Mouse (Mus musculus) regulatory T cell (primary cell): ENCODE data around the gene Aco1.

Experiments used
- in situ Hi-C: fragments of 300-600 bp; cut with MboI, MseI; formaldehyde crosslinking; loops from one replicate; pipeline ENCODE4 v1.15.1; 2025; ENCODE audit warnings: high pct_unique_total_duplicates

Gene Aco1

GRCm38 (mm10) chr4:40207701-40208100 lies 64.8 kb downstream of the Aco1 start:
- in situ Hi-C loops, result no loop called here

DNA sequence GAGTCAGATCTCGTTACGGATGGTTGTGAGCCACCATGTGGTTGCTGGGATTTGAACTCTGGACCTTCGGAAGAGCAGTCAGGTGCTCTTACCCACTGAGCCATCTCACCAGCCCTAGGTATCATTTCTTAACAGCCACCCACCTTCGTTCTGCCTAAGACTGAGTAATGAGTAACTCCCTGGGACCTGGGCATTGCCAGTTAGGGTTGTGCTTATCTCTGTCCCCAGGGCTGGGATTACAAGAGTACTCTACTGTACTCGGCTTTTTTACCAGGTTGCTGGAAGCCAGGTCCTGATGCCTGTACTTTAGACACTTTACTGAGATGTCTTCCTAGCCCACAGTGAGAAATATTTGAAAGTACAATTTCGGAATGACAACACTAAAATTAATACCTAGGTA lies 69.3 kb downstream of the Aco1 start:
- in situ Hi-C loops, result loop anchor here (10.0 kb wide), 1 partner anchor 657 kb away; no protein-coding TSS in a partner anchor

- in situ Hi-C loops, result loop anchor here (10.0 kb wide), 1 partner anchor 663 kb away; no protein-coding TSS in a partner anchor
These were observed 75.0 kb downstream of the Aco1 start for GRCm38 (mm10) chr4:40217910-40218309.

DNA sequence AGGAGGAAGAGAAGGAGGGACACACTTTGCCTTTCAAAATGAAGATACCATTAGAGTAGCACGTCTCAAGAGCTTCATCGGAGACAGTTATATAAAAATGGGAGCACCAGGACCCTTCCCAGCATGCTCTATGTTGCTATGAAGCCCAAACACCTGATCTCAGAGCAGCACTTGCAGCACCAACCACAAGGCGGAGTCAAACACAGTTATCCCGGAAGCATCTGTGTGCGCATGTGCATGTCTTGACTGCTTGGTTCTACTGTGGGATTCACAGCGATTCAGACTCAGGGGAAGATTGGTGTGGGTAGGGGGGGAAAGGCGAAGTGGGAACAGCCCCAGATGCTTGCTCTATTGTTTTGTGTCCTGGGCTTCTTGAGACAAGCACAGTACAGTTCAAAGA lies 75.5 kb downstream of the Aco1 start:
- in situ Hi-C loops, result loop anchor here (10.0 kb wide), 1 partner anchor 664 kb away; no protein-coding TSS in a partner anchor

- in situ Hi-C loops, result no loop called here
These were observed 77.6 kb downstream of the Aco1 start for GRCm38 (mm10) chr4:40220437-40220836.

DNA sequence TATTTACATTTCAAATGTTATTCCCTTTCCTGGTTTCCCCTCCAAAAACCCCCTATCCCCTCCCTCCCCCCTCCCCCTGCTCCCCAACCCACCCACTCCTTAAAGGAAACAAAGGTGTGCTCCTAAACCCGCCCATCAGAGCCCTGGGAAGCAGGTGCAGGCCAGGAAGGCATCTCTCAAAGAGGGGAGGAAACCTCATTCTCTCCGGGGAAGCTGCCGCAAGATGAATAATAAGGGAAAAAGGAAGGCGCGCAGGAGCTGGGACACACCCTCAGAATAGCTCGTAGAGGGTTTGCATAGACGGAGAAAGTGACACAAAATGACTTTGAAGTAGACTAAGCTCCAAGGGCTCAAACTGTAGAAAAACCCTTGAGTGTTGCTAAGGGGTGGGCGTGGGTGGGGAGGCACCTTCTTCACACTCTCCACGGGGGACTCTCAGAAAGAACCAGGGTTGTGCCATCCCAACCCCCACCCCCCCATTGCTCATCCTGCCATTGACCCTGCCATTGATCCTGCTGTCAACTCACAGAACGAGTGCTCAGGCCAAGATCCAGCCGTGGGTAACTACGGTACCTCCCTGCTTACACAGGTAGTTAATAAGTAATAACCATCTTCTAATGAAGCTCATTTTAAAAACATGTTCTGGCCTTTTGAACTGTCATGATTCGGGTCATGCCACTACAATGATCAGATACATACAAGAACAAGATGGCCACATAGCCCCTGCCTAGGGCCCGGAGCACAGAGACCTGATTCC lies 78.3 kb downstream of the Aco1 start:
- in situ Hi-C loops, result no loop called here

- in situ Hi-C loops, result no loop called here
These were observed 79.2 kb downstream of the Aco1 start for GRCm38 (mm10) chr4:40221876-40222585.

GRCm38 (mm10) chr4:40226095-40226494 lies 83.2 kb downstream of the Aco1 start:
- in situ Hi-C loops, result no loop called here

GRCm38 (mm10) chr4:40227131-40227530 lies 84.2 kb downstream of the Aco1 start:
- in situ Hi-C loops, result no loop called here

DNA sequence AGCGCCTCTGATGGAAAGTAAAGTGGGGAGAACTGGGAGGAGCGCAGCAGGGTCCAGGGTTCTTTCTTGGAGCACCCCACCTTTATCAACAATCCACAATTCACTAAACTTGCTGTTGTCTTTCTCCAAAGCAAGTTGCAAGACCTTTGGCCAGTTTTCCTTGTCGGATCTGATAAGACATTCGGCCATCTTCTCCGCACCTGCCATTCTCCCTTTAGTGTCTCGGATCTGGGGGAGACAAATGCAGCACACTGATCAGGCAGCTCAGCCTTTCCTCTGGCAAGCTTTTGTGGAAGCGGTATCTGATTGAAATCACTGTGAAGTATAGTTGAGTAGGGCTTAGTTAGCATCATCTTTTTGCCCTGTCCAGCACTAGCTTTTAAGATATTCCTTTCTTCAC lies 85.0 kb downstream of the Aco1 start:
- in situ Hi-C loops, result no loop called here

- in situ Hi-C loops, result loop anchor here (5.0 kb wide), 1 partner anchor 53 kb away; no protein-coding TSS in a partner anchor
These were observed 86.8 kb downstream of the Aco1 start for GRCm38 (mm10) chr4:40229723-40230122.

DNA sequence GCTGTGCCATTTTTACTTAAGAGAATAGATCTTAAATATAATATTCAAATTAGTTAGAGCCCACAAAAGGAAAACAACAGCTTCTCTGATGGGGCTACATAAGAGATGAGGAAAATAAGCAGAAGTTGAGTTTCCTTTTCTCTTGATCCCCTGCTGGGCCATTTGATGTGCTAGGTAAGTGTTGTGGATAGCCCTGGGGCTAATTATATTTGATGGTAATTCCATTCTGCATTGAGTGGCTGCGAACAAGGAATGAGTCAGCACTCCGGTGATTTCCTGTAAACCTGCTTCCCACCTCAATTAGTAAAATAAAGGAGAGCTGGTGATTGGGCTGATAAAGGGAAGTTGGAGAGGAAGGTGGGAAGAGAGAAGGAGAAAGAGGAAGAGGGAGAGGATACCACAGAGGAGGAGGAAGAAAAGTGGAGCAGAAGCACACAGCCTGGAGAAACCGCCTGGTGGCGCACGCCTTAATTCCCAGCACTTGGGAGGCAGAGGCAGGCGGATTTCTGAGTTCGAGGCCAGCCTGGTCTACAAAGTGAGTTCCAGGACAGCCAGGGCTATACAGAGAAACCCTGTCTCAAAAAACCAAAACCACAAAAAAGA lies 90.3 kb downstream of the Aco1 start:
- in situ Hi-C loops, result loop anchor here (5.0 kb wide), 1 partner anchor 49 kb away; no protein-coding TSS in a partner anchor

DNA sequence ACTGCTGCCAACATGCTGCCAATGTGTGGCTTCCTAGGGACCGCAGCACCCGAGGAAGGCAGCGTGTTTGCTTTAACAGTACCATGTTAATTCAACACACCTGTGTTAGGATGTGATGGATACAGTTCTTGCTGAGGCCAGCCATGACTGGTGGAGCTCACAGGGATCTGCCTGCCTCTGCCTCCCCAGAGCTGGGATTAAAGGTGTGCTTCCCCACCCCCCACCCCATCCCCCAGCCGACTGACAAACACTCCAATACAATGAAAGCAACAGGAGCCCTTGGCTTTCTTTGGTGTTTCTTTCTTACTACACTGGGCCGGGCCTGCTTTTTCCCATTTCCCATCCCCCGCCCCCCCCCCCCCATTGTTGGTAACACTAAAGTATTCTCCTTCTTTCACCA lies 91.4 kb downstream of the Aco1 start:
- in situ Hi-C loops, result loop anchor here (5.0 kb wide), 1 partner anchor 48 kb away; no protein-coding TSS in a partner anchor

- in situ Hi-C loops, result no loop called here
These were observed 93.9 kb downstream of the Aco1 start for GRCm38 (mm10) chr4:40236829-40237228.

DNA sequence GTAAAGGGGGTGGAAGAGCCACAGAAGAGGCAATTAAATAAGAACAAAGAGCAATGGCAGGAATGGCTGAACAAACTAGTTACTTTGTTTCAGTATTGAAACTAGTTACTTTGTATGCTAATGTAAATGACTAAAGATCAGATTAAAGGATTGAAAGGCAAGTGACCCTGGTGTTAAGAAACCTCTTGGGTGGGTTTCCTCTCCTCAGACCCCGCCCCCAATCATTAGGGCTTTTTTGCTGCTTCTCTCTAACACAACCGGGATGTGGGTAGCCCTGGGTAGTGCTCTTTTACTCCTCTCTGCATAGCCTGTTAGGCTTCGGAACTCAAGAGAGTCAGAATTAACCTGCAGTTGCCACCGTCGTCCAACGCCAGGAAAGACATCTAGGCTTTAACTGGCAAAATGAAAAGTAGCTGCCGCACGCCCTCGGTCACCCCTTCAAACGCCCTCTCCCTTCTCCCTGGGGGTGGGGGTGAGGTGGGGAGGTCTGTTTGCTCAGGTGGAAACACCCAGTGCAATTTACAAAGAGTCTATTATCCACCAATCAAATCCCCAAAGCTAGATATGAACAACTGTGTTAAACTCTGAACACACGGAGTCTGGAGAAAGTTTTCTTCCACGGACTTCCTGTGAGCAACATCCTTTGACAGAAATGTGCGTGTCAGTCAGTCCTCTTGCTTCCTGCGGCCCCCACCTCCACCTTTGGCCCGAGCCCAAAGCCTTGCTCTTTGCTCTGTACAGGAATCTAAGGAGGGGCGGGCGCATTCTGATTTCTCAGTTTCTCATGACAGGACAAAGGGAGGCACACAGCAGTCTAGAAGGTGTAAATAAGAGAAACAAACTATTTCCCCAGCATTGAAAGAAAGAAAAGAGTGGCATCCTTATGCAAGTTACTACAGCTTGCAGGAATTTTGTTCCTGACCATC lies 95.9 kb downstream of the Aco1 start:
- in situ Hi-C loops, result no loop called here

DNA sequence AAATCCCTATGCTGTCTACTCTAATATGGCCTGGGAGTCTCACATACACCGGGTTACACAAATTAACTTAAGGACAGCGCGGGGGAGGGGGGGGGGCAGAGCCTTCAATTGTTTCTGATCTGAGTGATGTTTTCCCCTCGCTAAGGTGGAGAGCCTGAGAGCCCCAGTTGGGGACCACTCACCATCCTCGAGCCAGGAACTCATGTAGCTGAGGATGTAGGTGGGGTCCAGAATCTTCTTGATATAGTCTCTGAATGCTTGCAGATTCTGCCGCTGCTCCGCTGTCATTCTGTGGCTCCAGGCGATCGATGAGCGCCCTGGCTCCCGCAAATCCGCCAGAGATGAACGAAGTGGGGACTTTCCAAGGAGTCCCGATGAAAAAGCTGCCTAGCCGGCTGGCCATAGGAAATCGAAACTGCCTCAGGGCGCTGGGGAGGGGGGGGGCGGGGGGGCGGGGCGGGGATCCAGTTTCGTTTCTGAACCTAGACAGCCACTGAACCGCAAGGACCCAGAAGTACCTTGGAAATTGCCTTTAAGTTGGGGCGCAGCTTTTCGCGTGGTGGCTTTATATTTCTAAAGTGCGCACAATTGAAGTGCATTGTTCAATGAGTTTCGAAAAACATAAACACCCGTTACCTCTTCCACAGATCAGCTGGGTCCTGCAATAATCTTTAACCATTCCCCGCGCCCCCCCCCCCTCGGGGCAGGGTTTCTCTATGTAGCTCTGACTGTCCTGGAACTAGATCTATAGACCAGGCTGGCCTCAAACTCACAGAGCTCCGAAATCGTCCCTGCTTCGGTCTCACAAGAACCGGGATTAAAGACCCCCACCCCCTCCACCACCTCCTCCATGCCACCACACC lies 96.8 kb downstream of the Aco1 start, which contains the start of gene Ddx58:
Gene Ddx58, minus strand, starts transcription at position 420 of the 863 bp plus-strand sequence.
- in situ Hi-C loops, result no loop called here

DNA sequence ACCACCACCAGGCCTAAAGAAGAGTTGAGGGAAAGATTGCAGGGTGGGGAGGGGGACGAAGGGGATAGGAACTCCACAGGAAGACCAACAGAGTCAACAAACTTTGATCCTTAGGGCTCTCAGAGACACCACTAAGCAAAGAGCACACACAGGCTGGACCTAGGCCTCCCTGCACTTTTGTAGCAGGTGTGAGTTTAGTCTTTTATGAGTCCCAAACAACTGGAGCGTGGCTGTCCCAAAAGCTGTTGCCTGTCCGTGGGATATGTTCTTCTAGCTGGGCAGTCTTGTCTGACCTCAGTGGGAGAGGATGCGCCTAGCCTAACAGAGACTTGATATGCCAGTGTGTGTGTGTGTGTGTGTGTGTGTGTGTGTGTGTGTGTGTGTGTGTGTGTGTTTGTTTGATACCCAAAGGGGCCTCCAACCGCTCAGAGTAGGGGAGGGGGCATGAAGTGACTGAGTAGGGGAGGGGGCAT lies 97.4 kb downstream of the Aco1 start:
- in situ Hi-C loops, result no loop called here

DNA sequence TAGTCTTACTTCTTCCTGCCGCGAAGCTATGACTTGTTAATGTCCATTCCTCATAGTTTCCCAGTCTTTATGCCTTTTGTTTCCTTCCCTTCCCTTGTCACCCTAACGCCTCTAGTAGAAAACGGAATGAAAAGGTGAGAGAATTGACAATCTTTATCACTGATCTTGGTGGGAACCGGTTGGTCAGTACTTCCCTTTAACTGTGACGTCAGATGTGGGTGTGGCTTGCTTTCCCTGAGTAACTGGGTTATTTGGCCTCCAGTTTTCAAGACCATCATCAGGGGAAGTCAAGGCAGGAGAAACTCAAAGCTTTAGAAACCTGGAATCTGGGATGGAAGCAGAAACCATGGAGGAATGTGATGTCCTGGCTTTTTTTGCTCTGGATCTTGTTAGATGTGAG lies 99.0 kb downstream of the Aco1 start:
- in situ Hi-C loops, result no loop called here

- in situ Hi-C loops, result no loop called here
These were observed 100.1 kb downstream of the Aco1 start for GRCm38 (mm10) chr4:40243006-40243405.

DNA sequence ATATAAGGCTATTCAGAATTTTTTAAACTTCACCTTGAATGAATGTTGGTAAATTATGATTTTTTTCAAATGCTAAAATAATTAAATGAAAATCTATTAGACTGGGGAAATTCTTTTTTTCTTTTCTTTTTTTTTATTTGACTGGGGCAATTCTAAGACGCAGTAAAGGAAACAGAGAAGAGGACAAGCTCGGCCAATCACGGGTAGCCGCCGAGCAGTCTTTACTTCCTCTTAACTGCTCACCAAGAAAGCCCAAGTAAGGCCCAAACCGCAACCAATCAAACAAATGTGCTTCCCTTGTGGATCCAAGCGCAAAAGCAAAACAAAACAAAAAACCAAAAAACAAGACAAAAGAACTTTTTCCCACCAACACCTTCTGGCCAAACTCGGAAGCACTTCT lies 101.2 kb downstream of the Aco1 start:
- in situ Hi-C loops, result no loop called here
